Mouse (Mus musculus) testis, postnatal 10 days (tissue): ENCODE data around the gene Rd3l.

Experiments used
- DNase-seq: peaks from one replicate; pipeline ENCODE4 v3.0.0; 2021; ENCODE audit warnings: low spot score

The Rd3l gene

DNA sequence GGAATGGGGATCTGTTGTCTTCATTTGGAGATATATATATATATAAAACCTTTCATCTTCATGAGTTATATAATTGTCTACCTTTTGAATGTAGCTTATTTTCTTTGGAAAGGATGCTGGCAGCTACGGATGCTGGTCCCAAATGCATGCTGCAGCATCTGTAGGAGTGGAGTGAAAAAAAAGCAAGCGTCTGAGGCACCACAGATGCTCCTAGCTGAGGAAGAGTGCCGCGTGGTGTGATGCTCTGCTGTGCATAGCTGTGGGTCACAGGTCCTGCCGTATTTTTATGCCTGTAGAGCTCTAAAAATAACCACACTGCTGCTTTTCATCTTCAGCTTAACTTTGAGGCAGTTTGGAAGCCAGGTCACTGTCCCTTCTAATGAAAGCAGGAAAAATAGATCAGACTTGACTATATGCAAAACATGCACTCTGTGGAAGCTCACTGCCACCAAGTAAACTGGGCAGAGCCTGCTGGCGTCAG lies at the start of gene Rd3l:
Rd3l (minus strand) TSS at position 431 of the 481 bp plus-strand sequence.
- DNase-seq: no peak

GRCm38 (mm10) chr12:112027408-112027807 lies 46.3 kb upstream of the Rd3l start:
- DNase-seq: no peak

GRCm38 (mm10) chr12:112025907-112026645 lies 45.0 kb upstream of the Rd3l start:
- no peak for DNase-seq

- DNase-seq: no peak
Observed at GRCm38 (mm10) chr12:112025457-112025856, 44.3 kb upstream of the Rd3l start.

DNA sequence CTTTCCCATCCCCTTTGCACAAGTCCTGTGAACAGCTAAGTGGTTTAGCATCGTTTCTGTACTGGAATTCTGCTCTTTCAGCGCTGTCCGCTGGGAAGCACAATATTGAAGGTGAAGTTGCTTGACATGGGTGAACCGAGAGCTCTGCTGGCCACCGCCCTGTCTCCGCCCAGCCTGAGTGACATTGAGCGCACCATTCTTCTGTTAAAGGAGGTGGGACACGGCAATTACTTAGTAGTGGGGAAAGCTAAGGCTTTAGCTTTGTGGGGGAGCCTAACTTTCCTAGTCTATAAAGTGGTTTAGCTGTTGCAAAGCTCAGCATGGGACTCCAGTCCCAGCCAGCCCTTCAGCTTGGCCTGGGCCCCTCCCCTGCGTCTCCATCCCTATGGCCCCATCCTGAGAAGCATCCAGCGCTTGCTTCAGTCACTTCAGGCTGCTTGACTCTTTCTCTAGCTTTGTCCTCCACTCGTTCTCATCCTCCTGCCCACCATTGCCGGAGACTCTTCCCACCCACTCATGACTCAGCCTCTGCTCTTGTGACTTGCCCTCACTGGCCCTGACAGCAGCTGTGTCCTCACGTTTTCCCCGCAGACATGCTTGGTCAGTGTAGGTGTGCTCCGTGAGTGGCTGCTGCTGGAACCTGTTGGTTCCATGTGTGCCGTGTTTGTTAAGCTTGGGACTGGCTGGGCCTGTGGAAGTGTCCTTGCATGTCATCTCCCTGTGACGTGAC lies 43.6 kb upstream of the Rd3l start:
- DNase-seq: no peak

DNA sequence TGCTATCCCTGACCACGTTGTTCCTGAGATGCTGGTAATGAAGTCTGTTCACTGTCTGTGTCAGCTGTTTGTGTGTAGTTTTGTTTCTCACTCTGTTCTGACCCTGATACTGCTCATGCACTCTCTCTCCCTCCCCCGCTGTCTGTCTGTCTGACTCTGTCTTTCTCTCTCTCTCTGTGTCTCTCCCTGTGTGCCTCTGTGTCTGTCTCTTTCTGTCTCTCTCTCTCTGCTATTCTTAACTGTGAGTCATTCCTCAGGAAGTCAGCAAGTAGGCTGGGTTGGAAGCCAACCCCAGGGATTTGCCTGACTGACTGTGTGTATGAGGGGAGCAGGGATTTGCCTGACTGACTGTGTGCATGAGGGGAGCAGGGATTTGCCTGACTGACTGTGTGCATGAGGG lies 42.2 kb upstream of the Rd3l start:
- DNase-seq: no peak

DNA sequence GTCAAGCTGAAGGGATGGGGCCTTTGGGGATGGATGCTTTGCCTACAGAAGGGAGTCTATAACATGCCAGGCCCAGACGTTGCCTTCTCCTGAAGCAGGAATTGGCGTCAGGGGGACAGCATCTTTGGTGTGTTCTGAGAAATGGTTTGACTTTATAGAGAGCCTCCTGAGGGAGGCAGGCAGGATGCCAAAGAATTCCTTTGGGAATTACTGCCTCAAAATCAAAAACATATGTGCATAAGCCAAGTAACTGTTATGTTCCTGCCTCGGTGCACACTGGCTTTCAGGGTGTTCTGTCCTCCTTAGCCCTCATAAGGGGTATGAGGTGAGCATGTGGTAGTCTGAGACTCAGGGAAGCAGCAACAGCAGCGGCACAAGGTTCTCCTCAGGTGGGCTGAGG lies 35.2 kb upstream of the Rd3l start:
- DNase-seq: peak; percentile 35

DNA sequence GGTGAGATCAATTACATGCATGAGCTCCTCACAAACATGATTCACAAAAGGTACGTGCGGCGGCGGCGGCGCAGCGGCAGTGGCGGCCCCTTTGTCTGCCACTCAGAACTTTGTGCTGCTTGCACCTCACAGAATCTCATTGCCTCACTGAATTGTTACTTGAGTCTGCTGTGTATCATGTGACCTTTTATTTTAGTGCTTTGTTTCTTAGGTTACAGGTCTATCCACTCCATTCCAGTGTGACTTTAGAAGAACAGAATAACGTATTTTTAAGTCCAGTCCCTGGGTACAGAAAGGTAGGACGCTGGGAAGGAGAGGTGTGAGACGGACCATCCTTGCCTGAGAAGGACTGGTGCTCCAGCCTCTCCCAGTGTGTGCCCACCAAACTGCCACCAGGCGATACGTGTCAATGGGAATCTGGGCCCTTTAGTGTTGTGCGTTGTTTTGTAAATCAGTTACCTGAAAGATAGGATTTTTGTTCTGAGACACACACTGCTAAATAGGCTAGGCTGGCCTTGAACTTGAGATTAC lies 32.2 kb upstream of the Rd3l start:
- peak; percentile 41 for DNase-seq

DNA sequence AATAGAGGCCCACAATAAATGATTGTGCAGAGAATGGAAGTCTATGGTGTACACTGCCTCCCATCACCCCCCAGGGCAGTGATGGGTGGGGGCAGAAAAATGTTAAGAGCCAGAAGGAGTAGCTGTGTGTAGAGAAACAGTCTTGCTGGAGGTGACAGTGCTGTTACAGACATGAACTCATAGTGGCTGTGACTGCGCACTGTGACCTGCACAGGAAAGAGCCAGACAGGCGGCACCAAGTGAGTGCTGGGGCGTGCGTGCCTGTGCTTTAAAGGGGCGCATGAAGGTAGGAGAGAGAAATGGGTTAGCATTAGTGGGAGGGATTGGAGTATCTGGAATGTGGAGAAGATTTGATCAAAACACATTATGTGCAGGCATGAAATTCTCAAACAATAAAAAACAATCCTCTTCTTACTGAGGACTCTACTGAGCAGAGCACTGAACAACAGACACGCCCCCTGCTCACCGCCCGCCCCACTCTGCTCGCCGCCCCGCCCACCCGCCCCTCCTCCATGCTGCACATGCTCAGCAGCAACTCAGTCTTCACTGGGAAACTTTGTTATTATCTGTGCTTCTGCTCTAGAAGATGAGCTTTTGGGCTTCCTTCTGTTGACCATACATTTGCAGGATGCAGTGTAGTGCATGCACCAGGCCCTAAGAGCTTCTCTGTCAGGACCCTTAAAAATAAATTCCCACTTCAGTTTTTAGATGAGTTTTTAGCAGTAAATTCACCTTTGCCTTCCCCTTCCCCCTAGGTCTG lies 31.6 kb upstream of the Rd3l start:
- peak; percentile 54 for DNase-seq

GRCm38 (mm10) chr12:112001223-112001622 lies 20.1 kb upstream of the Rd3l start:
- DNase-seq: peak; percentile 85

GRCm38 (mm10) chr12:111999735-112000134 lies 18.6 kb upstream of the Rd3l start:
- peak; percentile 33 for DNase-seq

DNA sequence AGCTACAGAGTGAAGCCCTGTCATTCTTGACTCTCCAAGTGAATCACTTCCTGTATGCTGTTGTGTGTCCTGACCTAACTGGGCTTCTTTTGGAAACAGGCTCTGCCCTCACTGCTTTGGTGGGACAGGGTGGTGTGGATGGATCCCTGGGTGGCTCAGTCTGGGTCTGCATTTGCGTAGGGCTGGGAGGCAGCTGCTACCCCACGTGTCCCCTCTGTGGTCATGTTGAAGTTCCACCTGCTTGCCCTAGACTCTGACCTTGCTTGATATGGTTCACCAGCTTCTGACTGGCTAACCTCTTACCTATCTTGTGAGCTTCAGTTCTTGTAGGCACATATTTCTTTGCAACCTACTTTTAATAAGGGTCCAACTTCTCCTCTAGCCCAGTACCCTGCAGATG lies 14.0 kb upstream of the Rd3l start:
- no peak for DNase-seq

DNA sequence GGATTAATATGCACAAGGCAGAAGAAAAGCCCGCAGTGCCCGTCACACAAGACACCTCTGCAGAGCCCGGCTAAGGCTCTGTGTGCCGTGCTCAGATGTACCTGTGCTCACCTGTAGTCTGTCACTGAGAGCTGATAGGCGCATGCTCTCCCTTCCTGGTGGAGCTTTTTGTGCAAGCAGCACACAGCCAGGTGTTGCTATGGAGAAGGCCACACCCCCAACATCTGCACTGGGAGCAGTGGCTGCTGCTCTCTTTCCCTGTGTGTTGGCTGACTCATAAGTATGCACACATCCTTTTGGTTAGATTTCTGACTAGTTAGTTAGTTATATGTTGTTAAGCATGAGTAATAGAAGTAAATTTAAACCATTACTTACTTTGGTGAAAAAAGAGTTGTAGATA lies 11.5 kb upstream of the Rd3l start:
- DNase-seq: no peak

DNA sequence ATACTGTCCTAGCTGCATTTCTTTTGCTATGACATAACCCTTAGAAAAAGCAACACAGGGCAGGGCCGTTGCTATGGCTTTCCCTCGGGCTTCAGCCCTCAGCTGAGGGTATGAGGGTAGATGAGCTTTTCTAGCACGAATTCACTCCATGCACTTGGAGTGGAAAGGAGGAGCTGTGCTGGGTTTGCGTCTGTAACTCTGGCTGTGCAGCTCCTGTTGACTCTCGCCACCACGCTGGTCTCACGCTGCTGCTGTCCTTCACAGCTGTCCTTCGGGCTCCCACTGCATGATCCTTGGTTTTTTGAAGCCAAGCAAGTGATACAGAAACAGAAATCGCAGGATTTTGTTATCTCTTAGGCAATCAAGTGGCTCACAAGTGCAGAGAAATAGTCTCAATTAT lies 5.6 kb upstream of the Rd3l start:
- DNase-seq: no peak

- DNase-seq: no peak
Observed at GRCm38 (mm10) chr12:111983165-111983564, 2.0 kb upstream of the Rd3l start.

- DNase-seq: no peak
Observed at GRCm38 (mm10) chr12:111981831-111982230, 714 bp upstream of the Rd3l start.

DNA sequence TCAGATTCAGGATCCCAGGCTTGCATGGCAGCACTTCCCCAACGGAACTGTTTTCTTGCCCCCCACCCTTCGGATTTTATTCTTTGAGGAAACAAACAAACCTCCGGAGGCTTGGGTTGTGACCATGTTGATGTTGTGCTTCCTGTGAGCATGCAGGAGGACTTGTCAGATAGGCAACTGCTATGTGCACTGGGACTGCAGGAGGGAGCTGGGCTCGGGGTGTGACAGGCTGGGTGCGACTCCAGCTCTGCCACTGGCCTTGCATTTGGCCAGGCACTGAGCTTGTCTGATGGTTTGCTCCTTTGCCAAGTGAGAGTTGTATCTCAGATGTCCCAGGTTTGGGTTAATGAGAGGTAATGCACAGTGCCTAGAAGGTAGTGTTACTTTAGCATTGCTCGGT lies 2.8 kb downstream of the Rd3l start:
- DNase-seq: no peak

DNA sequence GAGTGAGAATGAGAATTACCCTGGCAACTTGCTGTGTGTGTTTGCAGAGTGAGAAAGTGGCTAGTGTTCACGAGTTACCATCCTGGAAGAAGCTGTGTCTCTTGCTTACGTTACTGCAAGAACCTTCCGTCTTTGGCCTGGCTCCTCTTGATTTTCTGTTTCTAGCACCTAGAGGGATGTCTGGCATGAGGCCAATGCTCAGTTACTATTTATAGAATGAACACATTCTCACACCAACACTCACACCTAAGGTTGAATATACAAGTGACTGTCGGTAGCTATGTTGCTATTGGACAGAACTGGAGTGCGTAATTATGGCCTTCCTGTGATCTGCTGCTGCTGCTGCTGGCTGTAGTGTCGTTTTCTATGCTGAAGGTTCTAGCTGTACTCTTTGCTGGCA lies 4.0 kb downstream of the Rd3l start:
- no peak for DNase-seq

- DNase-seq: no peak
Observed at GRCm38 (mm10) chr12:111974578-111974977, 6.5 kb downstream of the Rd3l start.

GRCm38 (mm10) chr12:111972504-111972903 lies 8.6 kb downstream of the Rd3l start:
- no peak for DNase-seq

GRCm38 (mm10) chr12:111971231-111971686 lies 9.9 kb downstream of the Rd3l start, which contains the start of gene Tdrd9:
Gene Tdrd9 (plus strand): TSS chr12:111971559.
- peak; percentile 55 for DNase-seq

GRCm38 (mm10) chr12:111970085-111970484 lies 11.0 kb downstream of the Rd3l start:
- no peak for DNase-seq
